Mouse (Mus musculus) neural tube, embryonic 14.5 days (tissue): Measurements from ENCODE around the gene Hoxb7. TPM values are rescaled to one million over a fixed set of nuclear protein-coding genes. Genes with fewer than 3 reads are reported as not detected.

Source experiments
- ATAC-seq: fragments of 200-750 bp; cut with Nextera tagmentation; 2 replicates; pipeline ENCODE4 v1.8.0; 2017; ENCODE audit warnings: low read depth, mild to moderate bottlenecking, moderate TSS enrichment, moderate library complexity
- H3K27ac ChIP-seq: fragments of 300-500 bp; sonication (generic); 2 replicates; pipeline ENCODE4 v1.5.1; 2014; ENCODE audit warnings: low read depth, mild to moderate bottlenecking, control low read depth, low read length, moderate library complexity, mixed read lengths
- H3K27me3 ChIP-seq: fragments of 300-500 bp; sonication (generic); 2 replicates; pipeline ENCODE4 v1.6.1; 2014; ENCODE audit warnings: low read length; ENCODE audit not compliant: control insufficient read depth, insufficient read depth
- H3K36me3 ChIP-seq: fragments of 300-500 bp; sonication (generic); 2 replicates; pipeline ENCODE4 v1.6.1; 2014; ENCODE audit warnings: low read length, mixed read lengths; ENCODE audit not compliant: control insufficient read depth, insufficient read depth
- H3K4me1 ChIP-seq: fragments of 300-500 bp; sonication (generic); 2 replicates; pipeline ENCODE4 v1.6.1; 2014; ENCODE audit warnings: low read length; ENCODE audit not compliant: control insufficient read depth, insufficient read depth
- H3K4me2 ChIP-seq: fragments of 300-500 bp; sonication (generic); 2 replicates; pipeline ENCODE4 v1.6.1; 2014; ENCODE audit warnings: mild to moderate bottlenecking, low read depth, low read length, control low read depth
- H3K4me3 ChIP-seq: fragments of 300-500 bp; sonication (generic); 2 replicates; pipeline ENCODE4 v1.5.1; 2014; ENCODE audit warnings: low read depth, low read length, control low read depth, mixed read lengths
- H3K9ac ChIP-seq: fragments of 300-500 bp; sonication (generic); replicated peaks from 2 replicates; pipeline ENCODE4 v1.6.1; 2014; ENCODE audit warnings: low read depth, mild to moderate bottlenecking, control low read depth, low read length, mixed read lengths
- H3K9me3 ChIP-seq: fragments of 300-500 bp; sonication (generic); 2 replicates; pipeline ENCODE4 v1.6.1; 2016; ENCODE audit warnings: low read length; ENCODE audit not compliant: control insufficient read depth
- WGBS: fragments of 180-500 bp; shearing (Covaris S2); extraction: QIAGEN DNeasy Blood & Tissue Kit; methylation state at CpG from one replicate; pipeline ENCODE4 v1.1.7; 2014; 5-methylcytosine and 5-hydroxymethylcytosine counted together
- polyA plus RNA-seq: library from polyadenylated mRNA; unstranded; fragments of >200 nt; fragmentation: Nextera tagmentation; extraction: Ambion mirVana; gene quantifications from 2 replicates; pipeline ENCODE4 v1.2.1, GENCODE M21; 2014

Hoxb7 gene
- polyA plus RNA-seq, 1 experiment from 2014 or later = 133 TPM

DNA sequence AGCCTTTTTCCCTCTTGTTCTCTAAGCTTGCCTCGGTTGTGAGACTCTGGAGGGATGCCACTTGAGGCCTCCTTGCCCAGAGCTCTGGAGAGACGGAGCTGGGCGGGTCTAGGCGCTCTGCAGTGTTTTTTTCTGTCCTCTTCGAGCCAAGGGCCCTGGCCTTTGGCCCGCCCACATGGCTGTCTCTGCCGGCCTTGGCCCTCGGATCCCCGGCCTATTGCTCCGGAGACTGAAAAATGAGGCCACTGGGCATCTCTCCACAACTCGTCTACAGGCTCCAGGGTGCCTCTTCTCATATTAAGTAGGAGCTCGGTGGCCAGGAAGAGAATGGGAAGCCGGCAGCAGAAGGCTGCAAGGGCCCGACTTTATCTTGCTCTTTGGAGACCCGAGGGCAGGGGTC is 15.4 kb downstream of the Hoxb7 start:
- ATAC-seq = no peak

DNA sequence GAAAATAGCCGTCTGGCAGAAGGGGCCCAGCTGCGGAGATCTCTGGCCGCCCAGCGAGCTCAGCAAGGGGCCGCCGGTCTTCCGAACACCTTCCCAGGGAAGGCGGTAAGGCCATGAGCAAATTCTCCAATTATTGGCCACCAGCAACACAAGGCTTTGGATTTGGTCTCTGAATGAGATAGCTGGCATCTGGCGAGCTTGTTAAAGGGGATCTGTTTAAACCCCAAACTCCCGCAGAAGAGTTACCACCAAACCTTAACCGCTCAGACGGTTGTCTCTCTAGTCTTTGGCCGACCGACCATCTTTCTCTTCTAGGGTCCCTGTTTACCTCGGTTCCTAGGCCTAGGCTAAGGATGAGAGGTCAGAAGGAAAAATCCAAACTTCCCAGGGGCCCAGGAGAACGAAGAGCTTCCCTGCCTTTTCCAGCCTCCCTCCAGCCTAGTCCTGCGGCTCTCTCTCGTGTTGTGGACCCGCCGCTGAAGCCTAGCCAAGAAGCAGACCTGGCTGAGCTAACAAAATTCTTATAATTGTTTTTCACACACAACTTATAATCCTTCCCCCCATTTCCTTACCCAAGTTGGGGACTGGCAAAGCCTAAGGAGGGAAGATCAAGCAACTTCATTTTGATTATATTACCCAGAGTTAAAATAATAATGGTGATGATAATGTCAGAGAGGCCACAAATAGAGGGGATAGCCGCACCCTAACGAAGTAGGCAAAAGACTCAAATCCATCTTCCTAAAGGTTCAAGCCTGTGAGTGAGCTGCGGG is 16.1 kb downstream of the Hoxb7 start:
- peak overlapping the region; percentile 95 for H3K4me3 ChIP-seq
- peaks cover 49% of the 10 kb centered on the region for H3K4me1 ChIP-seq
- H3K36me3 ChIP-seq = peaks cover 39% of the 10 kb centered on the region
- no peak for ATAC-seq
- no peaks in the 10 kb centered on the region for H3K9me3 ChIP-seq
- no peaks in the 10 kb centered on the region for H3K27me3 ChIP-seq
- peak overlapping the region; percentile 100 for H3K4me2 ChIP-seq
- H3K9ac ChIP-seq = peak overlapping the region; percentile 100
- WGBS = 4% methylated on average over 23 of the region's 23 CpGs
- peak overlapping the region; percentile 100 for H3K27ac ChIP-seq

More for the DNA sequence above, 15.4 kb downstream of the Hoxb7 start:
- H3K9ac ChIP-seq = peak overlapping the region; percentile 100
- H3K27me3 ChIP-seq = no peaks in the 10 kb centered on the region
- no peaks in the 10 kb centered on the region for H3K9me3 ChIP-seq
- H3K36me3 ChIP-seq = peaks cover 39% of the 10 kb centered on the region
- 3% methylated on average over 15 of the region's 15 CpGs for WGBS
- peak overlapping the region; percentile 95 for H3K4me3 ChIP-seq
- H3K27ac ChIP-seq = peak overlapping the region; percentile 100
- H3K4me1 ChIP-seq = peaks cover 53% of the 10 kb centered on the region
- H3K4me2 ChIP-seq = peak overlapping the region; percentile 100

DNA sequence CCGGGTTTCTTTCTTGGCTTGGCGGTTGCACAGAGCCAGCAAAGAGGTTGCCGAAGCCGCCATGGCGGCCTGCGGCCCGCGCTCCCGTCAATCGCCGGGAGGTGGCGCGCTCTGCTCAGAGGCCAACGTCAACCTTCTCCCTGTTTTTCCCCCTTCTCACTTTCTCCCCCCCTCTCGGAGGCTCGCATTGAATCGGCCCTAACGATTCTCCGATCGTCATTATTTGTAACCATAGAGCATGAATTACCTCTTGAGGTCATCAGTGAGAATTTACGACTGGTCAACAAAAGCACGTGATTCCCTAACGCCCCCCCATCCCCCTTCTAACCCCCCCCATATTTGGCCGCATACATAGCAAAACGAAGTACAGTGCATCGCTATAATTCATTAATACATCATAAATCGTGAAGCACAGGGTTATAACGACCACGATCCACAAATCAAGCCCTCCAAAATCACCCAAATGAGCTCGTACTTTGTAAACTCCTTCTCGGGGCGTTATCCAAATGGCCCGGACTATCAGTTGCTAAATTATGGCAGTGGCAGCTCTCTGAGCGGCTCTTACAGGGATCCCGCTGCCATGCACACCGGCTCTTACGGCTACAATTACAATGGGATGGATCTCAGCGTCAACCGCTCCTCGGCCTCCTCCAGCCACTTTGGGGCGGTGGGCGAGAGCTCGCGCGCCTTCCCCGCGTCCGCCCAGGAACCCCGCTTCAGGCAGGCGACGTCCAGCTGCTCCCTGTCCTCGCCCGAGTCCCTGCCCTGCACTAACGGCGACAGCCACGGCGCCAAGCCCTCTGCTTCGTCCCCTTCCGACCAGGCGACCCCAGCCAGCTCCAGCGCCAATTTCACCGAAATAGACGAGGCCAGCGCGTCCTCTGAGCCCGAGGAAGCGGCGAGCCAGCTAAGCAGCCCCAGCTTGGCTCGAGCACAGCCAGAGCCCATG is 17.0 kb downstream of the Hoxb7 start, which contains the start of gene Hoxb5:
Gene Hoxb5, plus strand, starts transcription at position 186 of the 949 bp plus-strand sequence.
- Histone ChIP-seq H3K4me1 (peaks cover 47% of the 10 kb centered on the region), H3K4me3 (peak within 1 kb of the TSS; percentile 95), H3K9ac (peak within 1 kb of the TSS; percentile 100), H3K9me3 (no peaks in the 10 kb centered on the region), H3K4me2 (peak within 1 kb of the TSS; percentile 100), H3K27me3 (no peaks in the 10 kb centered on the region), H3K27ac (peak within 1 kb of the TSS; percentile 100), H3K36me3 (peaks cover 39% of the 10 kb centered on the region)
- WGBS = 1% methylated on average over 69 of the region's 69 CpGs
- ATAC-seq = peak; percentile 55

DNA sequence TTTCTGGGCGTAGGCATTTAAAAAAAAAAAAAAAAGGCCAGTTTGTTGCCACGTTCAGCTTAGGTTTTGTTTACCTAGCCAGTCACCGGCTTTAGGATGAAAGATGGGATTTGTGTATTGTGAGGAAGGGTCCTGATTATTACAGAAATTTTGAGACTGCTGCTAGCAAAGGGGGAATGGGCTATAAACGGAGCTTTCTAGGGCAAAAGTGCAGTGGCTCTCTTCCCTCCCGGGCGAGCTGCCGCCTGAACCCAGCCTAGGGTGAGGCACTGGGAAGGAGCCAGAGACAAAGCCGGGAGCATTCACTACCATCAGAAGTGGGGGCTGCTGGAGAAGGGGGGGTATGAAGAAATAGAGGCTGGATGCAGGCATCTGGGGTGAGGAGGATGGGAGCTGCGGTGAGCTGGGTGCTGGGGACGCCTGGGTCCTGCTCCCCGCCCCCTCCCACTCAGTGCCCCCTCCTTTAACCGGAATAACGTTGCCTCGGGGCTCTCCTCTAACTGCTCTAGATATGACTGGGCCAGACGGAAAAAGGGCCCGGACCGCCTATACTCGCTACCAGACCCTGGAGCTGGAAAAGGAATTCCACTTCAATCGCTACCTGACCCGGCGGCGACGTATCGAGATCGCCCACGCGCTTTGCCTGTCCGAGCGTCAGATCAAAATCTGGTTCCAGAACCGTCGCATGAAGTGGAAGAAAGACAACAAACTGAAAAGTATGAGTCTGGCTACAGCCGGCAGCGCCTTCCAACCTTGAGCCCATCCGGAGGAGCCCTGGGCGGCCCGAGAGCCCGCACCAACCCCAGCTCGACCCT is 18.2 kb downstream of the Hoxb7 start:
- Histone ChIP-seq H3K36me3 (peaks cover 39% of the 10 kb centered on the region), H3K4me2 (peak overlapping the region; percentile 100), H3K27me3 (no peaks in the 10 kb centered on the region), H3K4me1 (peaks cover 55% of the 10 kb centered on the region), H3K4me3 (peak overlapping the region; percentile 95), H3K9ac (peak overlapping the region; percentile 100), H3K27ac (peak overlapping the region; percentile 100), H3K9me3 (no peaks in the 10 kb centered on the region)
- 2% methylated on average over 38 of the region's 38 CpGs for WGBS
- no peak for ATAC-seq

DNA sequence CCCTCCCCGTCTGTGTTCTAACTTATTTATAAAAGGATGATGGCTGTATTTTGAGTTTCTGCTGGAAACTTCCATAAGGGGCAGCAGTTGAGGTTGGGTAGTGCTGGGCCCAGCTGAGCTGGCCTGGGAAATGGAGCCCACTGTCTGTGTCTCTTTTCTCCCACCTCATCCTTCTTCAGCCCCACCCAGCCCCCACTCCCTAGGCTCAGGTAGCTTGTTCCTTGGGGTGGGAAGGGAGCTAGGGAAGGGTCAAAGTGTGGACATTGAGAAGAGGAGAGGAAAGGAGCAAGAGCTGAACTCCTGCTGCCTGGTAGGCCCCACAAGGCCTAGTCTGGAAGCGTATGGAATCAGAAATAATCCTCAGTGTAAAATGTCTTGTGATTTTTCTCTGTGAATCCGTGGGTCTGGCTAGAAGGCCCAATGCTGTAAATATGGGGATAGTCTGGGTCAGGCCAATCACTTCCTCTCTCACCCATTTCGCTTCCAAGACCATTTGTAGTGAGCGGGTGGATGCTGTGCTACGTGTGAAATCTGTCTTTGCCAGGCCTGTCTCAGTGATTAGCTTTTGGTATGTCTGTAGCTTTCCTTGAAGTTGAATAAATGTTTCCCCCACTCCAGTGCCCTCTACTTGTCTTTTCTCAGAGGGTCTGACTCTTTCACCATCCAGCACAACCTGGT is 19.2 kb downstream of the Hoxb7 start:
- no peaks in the 10 kb centered on the region for H3K27me3 ChIP-seq
- peak overlapping the region; percentile 100 for H3K27ac ChIP-seq
- H3K4me2 ChIP-seq = peak overlapping the region; percentile 100
- ATAC-seq = no peak
- H3K9ac ChIP-seq = peak overlapping the region; percentile 100
- H3K36me3 ChIP-seq = peaks cover 37% of the 10 kb centered on the region
- 16% methylated on average over 6 of the region's 6 CpGs for WGBS
- peaks cover 57% of the 10 kb centered on the region for H3K4me1 ChIP-seq
- peak overlapping the region; percentile 95 for H3K4me3 ChIP-seq
- no peaks in the 10 kb centered on the region for H3K9me3 ChIP-seq

DNA sequence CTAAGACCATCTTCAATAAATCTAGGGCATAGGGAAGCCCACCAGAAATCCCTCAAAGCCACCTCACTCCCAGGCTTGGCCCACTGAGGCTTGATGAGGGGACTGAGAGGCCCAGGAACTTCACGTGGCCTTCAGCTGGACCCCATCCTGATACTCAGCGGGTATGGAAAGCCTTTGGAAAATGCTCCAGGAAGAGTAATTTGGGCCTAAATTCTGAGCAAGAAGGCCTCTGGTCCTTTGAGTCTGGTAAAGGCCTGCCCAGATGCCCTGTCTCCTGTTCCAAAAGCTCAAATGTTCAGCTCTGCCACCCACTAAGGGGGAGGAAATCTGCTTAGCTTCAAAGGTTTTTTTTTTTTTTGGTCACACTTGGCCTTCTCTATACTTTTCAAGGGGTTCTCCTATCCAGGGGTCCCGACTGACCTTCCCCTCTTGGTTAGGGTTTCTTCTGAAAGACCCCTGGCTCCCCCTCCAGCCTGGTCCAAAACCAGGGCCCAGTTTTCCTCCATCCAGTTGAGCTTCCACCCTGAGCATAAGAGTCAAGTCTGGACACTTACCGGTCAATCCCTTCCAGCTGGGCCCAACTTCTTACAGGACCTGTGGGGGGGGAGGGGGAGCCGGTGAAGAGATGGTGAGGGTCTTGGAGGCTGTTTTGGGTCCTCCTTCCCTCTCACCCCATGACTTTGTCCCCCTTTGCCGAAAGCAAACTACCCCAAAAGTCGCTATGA is 19.9 kb downstream of the Hoxb7 start:
- H3K4me3 ChIP-seq = peak overlapping the region; percentile 95
- 9% methylated on average over 7 of the region's 7 CpGs for WGBS
- peak overlapping the region; percentile 100 for H3K4me2 ChIP-seq
- H3K27me3 ChIP-seq = no peaks in the 10 kb centered on the region
- H3K36me3 ChIP-seq = peaks cover 31% of the 10 kb centered on the region; the same call in 1 of the 2 replicates
- H3K9ac ChIP-seq = peak overlapping the region; percentile 100
- H3K9me3 ChIP-seq = no peaks in the 10 kb centered on the region
- peaks cover 59% of the 10 kb centered on the region for H3K4me1 ChIP-seq
- peak overlapping the region; percentile 100 for H3K27ac ChIP-seq
- 0 out of 2 replicates have a peak, but pooled peaks have one; percentile 1 for ATAC-seq

DNA sequence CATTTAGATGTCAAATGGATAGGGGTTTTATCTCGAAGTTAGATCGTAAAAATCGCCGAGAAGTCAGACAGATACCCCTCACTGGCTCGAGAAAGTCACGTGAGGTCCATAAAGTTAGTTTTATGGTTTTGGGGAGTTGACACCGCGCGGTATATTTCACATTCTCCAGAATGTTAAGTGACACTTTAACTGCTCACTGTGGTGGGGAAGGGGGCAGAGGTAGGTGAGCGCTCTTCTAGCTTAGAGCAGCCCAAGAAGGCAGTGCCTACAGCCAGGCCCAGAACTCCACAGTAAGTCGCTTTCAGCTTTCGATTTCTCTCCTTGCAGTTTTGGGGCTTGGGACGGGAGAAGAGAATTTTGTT is 20.5 kb downstream of the Hoxb7 start:
- H3K4me1 ChIP-seq = peaks cover 59% of the 10 kb centered on the region
- ATAC-seq = peak; percentile 77
- WGBS = 4% methylated on average over 13 of the region's 13 CpGs
- no peaks in the 10 kb centered on the region for H3K27me3 ChIP-seq
- peak overlapping the region; percentile 95 for H3K4me3 ChIP-seq
- H3K36me3 ChIP-seq = peaks cover 26% of the 10 kb centered on the region; the same call in 1 of the 2 replicates
- H3K9ac ChIP-seq = peak overlapping the region; percentile 100
- no peaks in the 10 kb centered on the region for H3K9me3 ChIP-seq
- peak overlapping the region; percentile 100 for H3K27ac ChIP-seq
- peak overlapping the region; percentile 100 for H3K4me2 ChIP-seq
